Mouse (Mus musculus) fibroblast of lung, adult 2 months (primary cell): Measurements from ENCODE around the gene Vezf1.
"Not testable (repeated sequence)": the region's sequence is repeated elsewhere in the genome, so short reads cannot be mapped to it uniquely, and the experiment has no call there.

Experiments used
- DNase-seq: peaks from one replicate; pipeline ENCODE4 v3.0.0-alpha.2; 2011; ENCODE audit warnings: low read depth

Gene Vezf1

GRCm38 (mm10) chr11:88067586-88068410 is at the start of gene Vezf1:
Gene Vezf1, plus strand, starts transcription at chr11:88068279.
- no peak for DNase-seq

GRCm38 (mm10) chr11:88023933-88024332 is 44.1 kb upstream of the Vezf1 start:
- no peak for DNase-seq

- DNase-seq = no peak
These were observed 40.6 kb upstream of the Vezf1 start for GRCm38 (mm10) chr11:88027391-88028035.

GRCm38 (mm10) chr11:88028193-88028684 is 39.8 kb upstream of the Vezf1 start:
- no peak for DNase-seq

- DNase-seq = no peak
These were observed 37.9 kb upstream of the Vezf1 start for GRCm38 (mm10) chr11:88030219-88030618.

GRCm38 (mm10) chr11:88030836-88031235 is 37.2 kb upstream of the Vezf1 start:
- no peak for DNase-seq

GRCm38 (mm10) chr11:88031753-88032152 is 36.3 kb upstream of the Vezf1 start:
- no peak for DNase-seq

- no peak for DNase-seq
These were observed 32.1 kb upstream of the Vezf1 start for GRCm38 (mm10) chr11:88035970-88036369.

GRCm38 (mm10) chr11:88036761-88037251 is 31.3 kb upstream of the Vezf1 start:
- DNase-seq = no peak

GRCm38 (mm10) chr11:88037386-88037785 is 30.7 kb upstream of the Vezf1 start:
- DNase-seq = no peak

GRCm38 (mm10) chr11:88039066-88039465 is 29.0 kb upstream of the Vezf1 start:
- DNase-seq = no peak

- no peak for DNase-seq
These were observed 23.8 kb upstream of the Vezf1 start for GRCm38 (mm10) chr11:88044314-88044713.

GRCm38 (mm10) chr11:88045159-88045558 is 22.9 kb upstream of the Vezf1 start:
- not testable (repeated sequence) for DNase-seq

GRCm38 (mm10) chr11:88045878-88046277 is 22.2 kb upstream of the Vezf1 start:
- DNase-seq = no peak

- no peak for DNase-seq
These were observed 21.6 kb upstream of the Vezf1 start for GRCm38 (mm10) chr11:88046323-88046937.

- DNase-seq = peak; percentile 95
These were observed 20.9 kb upstream of the Vezf1 start, which contains the start of gene Srsf1 for GRCm38 (mm10) chr11:88046944-88047794. Gene Srsf1, plus strand, starts transcription at chr11:88047373.

- no peak for DNase-seq
These were observed 20.1 kb upstream of the Vezf1 start for GRCm38 (mm10) chr11:88047871-88048531.

- no peak for DNase-seq
These were observed 19.0 kb upstream of the Vezf1 start for GRCm38 (mm10) chr11:88048961-88049670.

- DNase-seq = no peak
These were observed 18.3 kb upstream of the Vezf1 start for GRCm38 (mm10) chr11:88049732-88050131.

GRCm38 (mm10) chr11:88052638-88053037 is 15.4 kb upstream of the Vezf1 start:
- no peak for DNase-seq
